Mouse (Mus musculus): ENCODE measurements at regions not wholly inside any gene's neighbourhood (a gene's known extent, or its start where the extent isn't known, plus 50 kb on each side); places are given as distances from the start of the nearest gene placed in this dataset.

GRCm38 (mm10) chr2:44474653-44475052, 452.8 kb downstream of the Gtdc1 start:
- no peak overlapping the region for H3K4me3 ChIP-seq (ENCODE audit: insufficient read depth, low read depth, low read length)
- no peak overlapping the region for H3K27ac ChIP-seq (ENCODE audit: insufficient read depth, low read depth, low read length)
- TF ChIP-seq CTCF (IDR thresholded peaks at IDR 0.05; ENCODE audit: insufficient read depth, low read depth, low read length) (no peak), POLR2A (IDR thresholded peaks at IDR 0.05; ENCODE audit: insufficient read depth, low read depth, low read length) (no peak)
- H3K4me1 ChIP-seq (ENCODE audit: control insufficient read depth, insufficient read depth, low read length) = no peaks in the 10 kb centered on the region
- WGBS = 34% methylated on average over 3 of the region's 3 CpGs

- H3K4me3 ChIP-seq (ENCODE audit: insufficient read depth, low read depth, low read length) = no peak overlapping the region
- H3K4me1 ChIP-seq (ENCODE audit: control insufficient read depth, insufficient read depth, low read length) = no peaks in the 10 kb centered on the region
- no peak for TF ChIP-seq CTCF (IDR thresholded peaks at IDR 0.05; ENCODE audit: insufficient read depth, low read depth, low read length)
- TF ChIP-seq POLR2A (IDR thresholded peaks at IDR 0.05; ENCODE audit: insufficient read depth, low read depth, low read length) = no peak
- no peak overlapping the region for H3K27ac ChIP-seq (ENCODE audit: insufficient read depth, low read depth, low read length)
Observed at GRCm38 (mm10) chr2:44471381-44471780, 456.1 kb downstream of the Gtdc1 start.

- Histone ChIP-seq H3K27ac (ENCODE audit: insufficient read depth, low read depth, low read length) (no peak overlapping the region), H3K4me3 (ENCODE audit: insufficient read depth, low read depth, low read length) (no peak overlapping the region), H3K4me1 (ENCODE audit: control insufficient read depth, insufficient read depth, low read length) (no peaks in the 10 kb centered on the region)
- WGBS = 98% methylated on average over 5 of the region's 5 CpGs
- TF ChIP-seq CTCF (IDR thresholded peaks at IDR 0.05; ENCODE audit: insufficient read depth, low read depth, low read length) = no peak
- no peak for TF ChIP-seq POLR2A (IDR thresholded peaks at IDR 0.05; ENCODE audit: insufficient read depth, low read depth, low read length)
Observed at GRCm38 (mm10) chr2:44470953-44471352, 456.5 kb downstream of the Gtdc1 start.

- 97% methylated on average over 7 of the region's 7 CpGs for WGBS
- no peak overlapping the region for H3K27ac ChIP-seq (ENCODE audit: insufficient read depth, low read depth, low read length)
- H3K4me1 ChIP-seq (ENCODE audit: control insufficient read depth, insufficient read depth, low read length) = no peaks in the 10 kb centered on the region
- H3K4me3 ChIP-seq (ENCODE audit: insufficient read depth, low read depth, low read length) = no peak overlapping the region
- TF ChIP-seq CTCF (IDR thresholded peaks at IDR 0.05; ENCODE audit: insufficient read depth, low read depth, low read length) = no peak
- no peak for TF ChIP-seq POLR2A (IDR thresholded peaks at IDR 0.05; ENCODE audit: insufficient read depth, low read depth, low read length)
Observed at GRCm38 (mm10) chr2:44464631-44465030, 462.8 kb downstream of the Gtdc1 start.

- H3K4me3 ChIP-seq (ENCODE audit: insufficient read depth, low read depth, low read length) = no peak overlapping the region
- no peak overlapping the region for H3K27ac ChIP-seq (ENCODE audit: insufficient read depth, low read depth, low read length)
- no peak for TF ChIP-seq POLR2A (IDR thresholded peaks at IDR 0.05; ENCODE audit: insufficient read depth, low read depth, low read length)
- no peak for TF ChIP-seq CTCF (IDR thresholded peaks at IDR 0.05; ENCODE audit: insufficient read depth, low read depth, low read length)
- H3K4me1 ChIP-seq (ENCODE audit: control insufficient read depth, insufficient read depth, low read length) = no peaks in the 10 kb centered on the region
- 82% methylated on average over 13 of the region's 13 CpGs for WGBS
Observed at GRCm38 (mm10) chr2:44462619-44463329, 464.7 kb downstream of the Gtdc1 start.

GRCm38 (mm10) chr2:44461289-44462250, 465.9 kb downstream of the Gtdc1 start:
- no peak for TF ChIP-seq POLR2A (IDR thresholded peaks at IDR 0.05; ENCODE audit: insufficient read depth, low read depth, low read length)
- TF ChIP-seq CTCF (IDR thresholded peaks at IDR 0.05; ENCODE audit: insufficient read depth, low read depth, low read length) = no peak
- 49% methylated on average over 16 of the region's 16 CpGs for WGBS
- Histone ChIP-seq H3K27ac (ENCODE audit: insufficient read depth, low read depth, low read length) (no peak overlapping the region), H3K4me1 (ENCODE audit: control insufficient read depth, insufficient read depth, low read length) (no peaks in the 10 kb centered on the region), H3K4me3 (ENCODE audit: insufficient read depth, low read depth, low read length) (no peak overlapping the region)

- H3K4me3 ChIP-seq (ENCODE audit: insufficient read depth, low read depth, low read length) = no peak overlapping the region
Observed at GRCm38 (mm10) chr2:44449471-44449870, 478.0 kb downstream of the Gtdc1 start.

More at GRCm38 (mm10) chr2:44449471-44449870, 478.0 kb downstream of the Gtdc1 start:
- Histone ChIP-seq H3K4me1 (ENCODE audit: control insufficient read depth, insufficient read depth, low read length) (no peaks in the 10 kb centered on the region), H3K27ac (ENCODE audit: insufficient read depth, low read depth, low read length) (no peak overlapping the region)
- TF ChIP-seq CTCF (IDR thresholded peaks at IDR 0.05; ENCODE audit: insufficient read depth, low read depth, low read length) (no peak), POLR2A (IDR thresholded peaks at IDR 0.05; ENCODE audit: insufficient read depth, low read depth, low read length) (no peak)

Data from olfactory bulb, adult 2 months (tissue).